Mouse (Mus musculus): ENCODE measurements around the gene Pde4c. TPM values are rescaled to one million over a fixed set of nuclear protein-coding genes. Genes with fewer than 3 reads are reported as not detected.
A peak's percentile ranks its signal among the peaks of the same experiment; 100 is the strongest.

The Pde4c gene
- polyA plus RNA-seq, 1 experiment from 2014 or later = 0.21 TPM

GRCm38 (mm10) chr8:70768231-70768776 lies 44.8 kb downstream of the Pde4c start:
- Histone ChIP-seq H3K36me3 (peaks cover 34% of the 10 kb centered on the region), H3K4me3 (replicated peaks) (no peak overlapping the region), H3K4me2 (replicated peaks) (no peak overlapping the region), H3K27me3 (replicated peaks) (no peaks in the 10 kb centered on the region), H3K27ac (no peak overlapping the region), H3K9ac (no peak overlapping the region), H3K4me1 (replicated peaks) (peaks cover 47% of the 10 kb centered on the region), H3K9me3 (no peaks in the 10 kb centered on the region)
- ATAC-seq = no peak
- WGBS = 91% methylated on average over 32 of the region's 32 CpGs

- Histone ChIP-seq H3K9me3 (no peaks in the 10 kb centered on the region), H3K4me3 (replicated peaks) (no peak overlapping the region), H3K9ac (no peak overlapping the region), H3K4me1 (replicated peaks) (peaks cover 48% of the 10 kb centered on the region), H3K27ac (no peak overlapping the region), H3K4me2 (replicated peaks) (no peak overlapping the region), H3K27me3 (replicated peaks) (no peaks in the 10 kb centered on the region), H3K36me3 (peaks cover 34% of the 10 kb centered on the region)
- WGBS = 80% methylated on average over 16 of the region's 16 CpGs
- ATAC-seq = no peak
These were observed 45.4 kb downstream of the Pde4c start for GRCm38 (mm10) chr8:70768956-70769355.

GRCm38 (mm10) chr8:70769359-70769758 lies 45.8 kb downstream of the Pde4c start:
- Histone ChIP-seq H3K9me3 (no peaks in the 10 kb centered on the region), H3K4me3 (replicated peaks) (no peak overlapping the region), H3K27ac (no peak overlapping the region), H3K27me3 (replicated peaks) (no peaks in the 10 kb centered on the region), H3K36me3 (peaks cover 34% of the 10 kb centered on the region), H3K4me2 (replicated peaks) (no peak overlapping the region), H3K9ac (no peak overlapping the region), H3K4me1 (replicated peaks) (peaks cover 52% of the 10 kb centered on the region)
- peak; percentile 56 for ATAC-seq
- 6% methylated on average over 26 of the region's 26 CpGs for WGBS

GRCm38 (mm10) chr8:70769858-70770257 lies 46.3 kb downstream of the Pde4c start:
- WGBS = 75% methylated on average over 12 of the region's 12 CpGs
- H3K9ac ChIP-seq = no peak overlapping the region

GRCm38 (mm10) chr8:70770748-70771147 lies 47.2 kb downstream of the Pde4c start:
- Histone ChIP-seq H3K27ac (no peak overlapping the region), H3K4me1 (replicated peaks) (peaks cover 56% of the 10 kb centered on the region), H3K9me3 (no peaks in the 10 kb centered on the region), H3K4me3 (replicated peaks) (no peak overlapping the region), H3K4me2 (replicated peaks) (no peak overlapping the region), H3K9ac (no peak overlapping the region), H3K27me3 (replicated peaks) (no peaks in the 10 kb centered on the region), H3K36me3 (peaks cover 39% of the 10 kb centered on the region)
- no peak for ATAC-seq
- WGBS = 94% methylated on average over 13 of the region's 13 CpGs

More at GRCm38 (mm10) chr8:70769858-70770257, 46.3 kb downstream of the Pde4c start:
- Histone ChIP-seq H3K4me1 (replicated peaks) (peaks cover 53% of the 10 kb centered on the region), H3K4me2 (replicated peaks) (no peak overlapping the region), H3K4me3 (replicated peaks) (no peak overlapping the region), H3K27me3 (replicated peaks) (no peaks in the 10 kb centered on the region), H3K36me3 (peaks cover 38% of the 10 kb centered on the region), H3K27ac (no peak overlapping the region), H3K9me3 (no peaks in the 10 kb centered on the region)
- ATAC-seq = no peak

GRCm38 (mm10) chr8:70771217-70771616 lies 47.7 kb downstream of the Pde4c start:
- Histone ChIP-seq H3K27me3 (replicated peaks) (no peaks in the 10 kb centered on the region), H3K9me3 (no peaks in the 10 kb centered on the region), H3K4me2 (replicated peaks) (no peak overlapping the region), H3K27ac (no peak overlapping the region), H3K36me3 (peaks cover 39% of the 10 kb centered on the region), H3K4me3 (replicated peaks) (no peak overlapping the region), H3K4me1 (replicated peaks) (peaks cover 60% of the 10 kb centered on the region), H3K9ac (no peak overlapping the region)
- ATAC-seq = no peak
- 87% methylated on average over 7 of the region's 7 CpGs for WGBS

- ATAC-seq = no peak
- 92% methylated on average over 13 of the region's 13 CpGs for WGBS
- peaks cover 39% of the 10 kb centered on the region for H3K36me3 ChIP-seq
These were observed 48.6 kb downstream of the Pde4c start for GRCm38 (mm10) chr8:70772075-70772474.

GRCm38 (mm10) chr8:70772890-70773289 lies 49.4 kb downstream of the Pde4c start:
- 0 out of 2 replicates have a peak overlapping the region, but pooled peaks have one; percentile 17 for H3K9ac ChIP-seq
- H3K36me3 ChIP-seq = peaks cover 35% of the 10 kb centered on the region

More at GRCm38 (mm10) chr8:70772075-70772474, 48.6 kb downstream of the Pde4c start:
- no peak overlapping the region for H3K27ac ChIP-seq
- H3K4me1 ChIP-seq (replicated peaks) = peaks cover 52% of the 10 kb centered on the region
- H3K4me3 ChIP-seq (replicated peaks) = no peak overlapping the region
- no peaks in the 10 kb centered on the region for H3K9me3 ChIP-seq
- no peak overlapping the region for H3K4me2 ChIP-seq (replicated peaks)
- H3K27me3 ChIP-seq (replicated peaks) = no peaks in the 10 kb centered on the region
- H3K9ac ChIP-seq = no peak overlapping the region

GRCm38 (mm10) chr8:70773410-70773809 lies 49.9 kb downstream of the Pde4c start:
- Histone ChIP-seq H3K4me1 (replicated peaks) (peaks cover 54% of the 10 kb centered on the region), H3K4me3 (replicated peaks) (no peak overlapping the region), H3K4me2 (replicated peaks) (peak overlapping the region; percentile 90), H3K36me3 (peaks cover 35% of the 10 kb centered on the region), H3K27me3 (replicated peaks) (no peaks in the 10 kb centered on the region), H3K27ac (peak overlapping the region; percentile 44), H3K9ac (peak overlapping the region; percentile 17; the same call in 1 of the 2 replicates), H3K9me3 (no peaks in the 10 kb centered on the region)
- no peak for ATAC-seq
- 71% methylated on average over 5 of the region's 5 CpGs for WGBS

More at GRCm38 (mm10) chr8:70772890-70773289, 49.4 kb downstream of the Pde4c start:
- peak overlapping the region; percentile 44 for H3K27ac ChIP-seq
- no peaks in the 10 kb centered on the region for H3K27me3 ChIP-seq (replicated peaks)
- peak overlapping the region; percentile 90; the same call in 1 of the 2 replicates for H3K4me2 ChIP-seq (replicated peaks)
- peaks cover 50% of the 10 kb centered on the region for H3K4me1 ChIP-seq (replicated peaks)
- no peaks in the 10 kb centered on the region for H3K9me3 ChIP-seq
- no peak for ATAC-seq
- no peak overlapping the region for H3K4me3 ChIP-seq (replicated peaks)
- WGBS = 72% methylated on average over 9 of the region's 9 CpGs

- Histone ChIP-seq H3K4me2 (replicated peaks) (peak overlapping the region; percentile 90), H3K36me3 (peaks cover 35% of the 10 kb centered on the region), H3K4me1 (replicated peaks) (peaks cover 52% of the 10 kb centered on the region), H3K9ac (peak overlapping the region; percentile 98), H3K27me3 (replicated peaks) (no peaks in the 10 kb centered on the region), H3K9me3 (no peaks in the 10 kb centered on the region), H3K27ac (peak overlapping the region; percentile 44), H3K4me3 (replicated peaks) (no peak overlapping the region)
- peak; percentile 24 for ATAC-seq
- 31% methylated on average over 9 of the region's 9 CpGs for WGBS
These were observed 50.3 kb downstream of the Pde4c start for GRCm38 (mm10) chr8:70773833-70774232.

- H3K9ac ChIP-seq = peak overlapping the region; percentile 98
- H3K36me3 ChIP-seq = peaks cover 36% of the 10 kb centered on the region
- WGBS = 93% methylated on average over 18 of the region's 18 CpGs
- peaks cover 46% of the 10 kb centered on the region for H3K4me1 ChIP-seq (replicated peaks)
- H3K4me2 ChIP-seq (replicated peaks) = peak overlapping the region; percentile 90
- no peaks in the 10 kb centered on the region for H3K27me3 ChIP-seq (replicated peaks)
- peak overlapping the region; percentile 44 for H3K27ac ChIP-seq
- H3K4me3 ChIP-seq (replicated peaks) = no peak overlapping the region
- H3K9me3 ChIP-seq = no peaks in the 10 kb centered on the region
- ATAC-seq = no peak
These were observed 51.2 kb downstream of the Pde4c start for GRCm38 (mm10) chr8:70774740-70775139.

- no peak for ATAC-seq
- Histone ChIP-seq H3K4me3 (replicated peaks) (peak overlapping the region; percentile 82), H3K4me1 (replicated peaks) (peaks cover 46% of the 10 kb centered on the region), H3K36me3 (peaks cover 40% of the 10 kb centered on the region), H3K9me3 (no peaks in the 10 kb centered on the region), H3K27me3 (replicated peaks) (no peaks in the 10 kb centered on the region), H3K4me2 (replicated peaks) (peak overlapping the region; percentile 90), H3K9ac (peak overlapping the region; percentile 98), H3K27ac (0 out of 2 replicates have a peak overlapping the region, but pooled peaks have one; percentile 44)
- WGBS = 88% methylated on average over 5 of the region's 5 CpGs
These were observed 51.7 kb downstream of the Pde4c start for GRCm38 (mm10) chr8:70775227-70775626.

All from intestine, embryonic 15.5 days (tissue).